Mouse (Mus musculus) kidney, postnatal 4 days (tissue): ENCODE measurements at regions not wholly inside any gene's neighbourhood (a gene's known extent, or its start where the extent isn't known, plus 50 kb on each side); places are given as distances from the start of the nearest gene placed in this dataset.
"Not testable (repeated sequence)": the region's sequence is repeated elsewhere in the genome, so short reads cannot be mapped to it uniquely, and the experiment has no call there.

Experiments used
- DNase-seq, 2 experiments: peaks; one replicate each; pipeline ENCODE4 v3.0.0; 2021; ENCODE audit warnings: mixed read lengths in 2 of 2

- DNase-seq, result no peak
Measured at GRCm38 (mm10) chr1:146955688-146956214, 461.2 kb downstream of the Brinp3 start.

GRCm38 (mm10) chr1:146956347-146956746, 461.8 kb downstream of the Brinp3 start:
- no peak for DNase-seq

- DNase-seq, result no peak
Measured at GRCm38 (mm10) chr1:146960448-146960847, 465.9 kb downstream of the Brinp3 start.

- DNase-seq, result no peak
Measured at GRCm38 (mm10) chr1:146967534-146967933, 473.0 kb downstream of the Brinp3 start.

- no peak for DNase-seq
Measured at GRCm38 (mm10) chr1:146967993-146968392, 473.4 kb downstream of the Brinp3 start.

GRCm38 (mm10) chr1:146983433-146984186, 489.1 kb downstream of the Brinp3 start:
- DNase-seq, result no peak

- DNase-seq, result no peak
Measured at GRCm38 (mm10) chr1:147000018-147000417, 505.5 kb downstream of the Brinp3 start.

GRCm38 (mm10) chr1:147047714-147048113, 553.2 kb downstream of the Brinp3 start:
- DNase-seq, result no peak

GRCm38 (mm10) chr1:147058504-147058903, 563.9 kb downstream of the Brinp3 start:
- DNase-seq, result no peak

GRCm38 (mm10) chr1:147074166-147074565, 579.6 kb downstream of the Brinp3 start:
- DNase-seq, result peak in 1 of 2 experiments; percentile 1

GRCm38 (mm10) chr1:147084129-147084799, 589.7 kb downstream of the Brinp3 start:
- no peak for DNase-seq

GRCm38 (mm10) chr1:147125541-147125940, 631.0 kb downstream of the Brinp3 start:
- DNase-seq, result no peak

- peak; percentile 1 for DNase-seq
Measured at GRCm38 (mm10) chr1:147138176-147138575, 643.6 kb downstream of the Brinp3 start.

GRCm38 (mm10) chr1:147175350-147175749, 680.8 kb downstream of the Brinp3 start:
- no peak for DNase-seq

- DNase-seq, result no peak
Measured at GRCm38 (mm10) chr1:147186799-147187198, 692.2 kb downstream of the Brinp3 start.

- no peak for DNase-seq
Measured at GRCm38 (mm10) chr1:147187251-147188025, 692.9 kb downstream of the Brinp3 start.

- DNase-seq, result not testable (repeated sequence)
Measured at GRCm38 (mm10) chr1:147199959-147200358, 705.4 kb downstream of the Brinp3 start.

- DNase-seq, result not testable (repeated sequence)
Measured at GRCm38 (mm10) chr1:147214890-147215289, 720.3 kb downstream of the Brinp3 start.

GRCm38 (mm10) chr1:147217965-147218364, 723.4 kb downstream of the Brinp3 start:
- DNase-seq, result no peak

- DNase-seq, result no peak
Measured at GRCm38 (mm10) chr1:147219438-147219837, 724.9 kb downstream of the Brinp3 start.

- DNase-seq, result no peak
Measured at GRCm38 (mm10) chr1:147223232-147223925, 728.8 kb downstream of the Brinp3 start.

GRCm38 (mm10) chr1:147237565-147237964, 743.0 kb downstream of the Brinp3 start:
- DNase-seq, result no peak

GRCm38 (mm10) chr1:147239108-147239507, 744.5 kb downstream of the Brinp3 start:
- no peak for DNase-seq
